Mouse (Mus musculus) brown adipose tissue, adult 24 weeks (tissue): ENCODE results near the gene Inpp5k. TPM values are rescaled to one million over a fixed set of nuclear protein-coding genes. Genes with fewer than 3 reads are reported as not detected.
"Not testable (repeated sequence)": the region's sequence is repeated elsewhere in the genome, so short reads cannot be mapped to it uniquely, and the experiment has no call there.

Source experiments
- H3K27ac ChIP-seq: fragments of 200-500 bp; replicated peaks from 2 replicates; pipeline ENCODE4 v1.5.1; 2012; ENCODE audit warnings: low read depth, mild to moderate bottlenecking, low read length
- H3K4me1 ChIP-seq: fragments of 200-500 bp; 2 replicates; pipeline ENCODE4 v1.6.1; 2012; ENCODE audit warnings: low read length, mixed read lengths; ENCODE audit not compliant: control insufficient read depth, insufficient read depth, insufficient read length
- H3K4me3 ChIP-seq: fragments of 200-500 bp; 2 replicates; pipeline ENCODE4 v1.5.1; 2012; ENCODE audit warnings: low read depth, mild to moderate bottlenecking, low read length, moderate library complexity; ENCODE audit not compliant: insufficient read depth
- polyA plus RNA-seq: library from polyadenylated mRNA; stranded (reverse); fragments of >200 nt; gene quantifications from 2 replicates; pipeline ENCODE4 v1.2.4, GENCODE M21; 2012; ENCODE audit not compliant: missing spikeins, insufficient read depth, insufficient read length

The Inpp5k gene
- 19.1 and 24.1 TPM in 2 replicates for polyA plus RNA-seq

DNA sequence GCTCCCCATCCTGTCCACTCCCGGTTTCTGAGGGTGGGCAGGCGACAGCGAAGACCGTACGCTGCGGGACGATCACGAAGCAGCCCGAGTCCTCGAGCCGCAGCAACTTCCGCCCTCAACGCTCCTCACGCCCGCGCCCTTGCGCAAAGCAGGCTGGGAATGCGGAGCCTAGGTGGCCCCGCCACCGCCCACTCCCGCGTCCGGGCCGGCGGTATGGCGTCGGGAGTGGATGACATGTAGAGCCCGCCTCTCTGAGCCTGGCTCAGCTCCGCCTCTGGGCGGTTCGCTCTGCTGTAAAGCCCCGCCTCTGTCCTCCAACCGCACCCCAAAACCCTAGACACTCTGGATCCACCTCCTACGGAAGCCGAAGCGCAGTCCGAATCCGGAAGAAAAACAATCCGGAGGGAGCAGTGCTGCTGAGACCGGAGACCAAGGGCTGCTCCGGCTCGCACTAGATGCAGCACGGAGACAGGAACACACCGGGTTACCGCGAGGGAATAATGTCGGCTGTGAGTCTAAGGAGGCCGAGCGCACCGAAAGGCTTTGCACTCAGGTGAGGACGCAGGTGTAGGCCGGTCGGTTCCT lies at the start of gene Inpp5k:
Gene Inpp5k (plus strand): TSS at position 344 of the 585 bp plus-strand sequence.
- peak within 1 kb of the TSS; percentile 66 for H3K27ac ChIP-seq
- peak within 1 kb of the TSS; percentile 77 for H3K4me3 ChIP-seq
- peaks cover 14% of the 10 kb centered on the region for H3K4me1 ChIP-seq

DNA sequence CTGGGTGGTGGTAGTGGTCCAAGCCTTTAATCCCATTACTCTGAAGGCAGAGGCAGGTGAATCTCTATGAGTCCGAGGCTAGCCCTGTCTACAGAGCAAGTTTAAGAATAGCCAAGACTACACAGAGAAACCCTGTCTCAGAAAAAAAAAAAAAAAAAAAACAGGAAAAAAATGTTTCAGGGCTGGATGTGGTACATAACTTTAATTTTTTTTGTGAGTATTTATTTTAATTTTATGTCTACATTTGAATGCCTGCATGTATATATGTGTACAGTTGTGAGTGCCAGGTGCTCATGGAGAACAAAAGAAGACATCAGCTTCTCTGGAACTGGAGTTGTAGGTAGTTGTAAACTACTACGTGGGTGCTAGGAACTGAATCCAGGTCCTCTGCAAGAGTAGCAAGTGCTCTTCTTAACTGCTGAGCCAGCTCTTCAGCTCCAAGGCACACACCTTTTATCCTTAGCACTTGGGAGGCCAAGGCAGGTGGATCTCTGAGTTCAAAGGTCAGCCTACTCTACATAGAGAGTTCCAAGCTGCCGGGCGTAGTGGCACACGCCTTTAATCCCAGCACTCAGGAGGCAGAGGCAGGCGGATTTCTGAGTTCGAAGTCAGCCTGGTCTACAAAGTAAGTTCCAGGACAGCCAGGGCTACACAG lies 49.2 kb upstream of the Inpp5k start:
- H3K4me3 ChIP-seq: no peak overlapping the region
- peaks cover 2% of the 10 kb centered on the region; the same call in 1 of the 2 replicates for H3K4me1 ChIP-seq
- no peak overlapping the region for H3K27ac ChIP-seq

DNA sequence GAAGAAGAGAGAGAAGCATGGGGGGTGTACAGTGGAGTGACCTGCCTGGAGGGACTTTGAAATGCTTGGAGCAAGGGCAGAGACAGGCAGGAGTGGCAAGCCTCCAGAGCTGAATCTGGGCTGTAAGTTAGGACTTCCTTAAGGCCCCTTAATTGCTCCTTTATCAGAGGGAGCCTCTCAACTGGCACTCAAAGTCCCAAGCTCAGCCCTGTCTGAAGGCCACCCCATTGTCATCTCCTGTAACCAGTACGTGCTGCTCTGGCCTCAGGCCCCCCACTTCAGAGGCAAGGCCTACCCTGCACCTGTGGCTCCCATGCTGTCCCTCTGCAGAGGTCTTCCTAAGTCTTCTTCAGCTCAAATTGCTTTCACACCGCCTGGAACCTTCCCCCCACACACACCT lies 47.3 kb upstream of the Inpp5k start:
- no peak overlapping the region for H3K4me3 ChIP-seq
- no peak overlapping the region for H3K27ac ChIP-seq
- H3K4me1 ChIP-seq: peaks cover under 1% of the 10 kb centered on the region; the same call in 1 of the 2 replicates

DNA sequence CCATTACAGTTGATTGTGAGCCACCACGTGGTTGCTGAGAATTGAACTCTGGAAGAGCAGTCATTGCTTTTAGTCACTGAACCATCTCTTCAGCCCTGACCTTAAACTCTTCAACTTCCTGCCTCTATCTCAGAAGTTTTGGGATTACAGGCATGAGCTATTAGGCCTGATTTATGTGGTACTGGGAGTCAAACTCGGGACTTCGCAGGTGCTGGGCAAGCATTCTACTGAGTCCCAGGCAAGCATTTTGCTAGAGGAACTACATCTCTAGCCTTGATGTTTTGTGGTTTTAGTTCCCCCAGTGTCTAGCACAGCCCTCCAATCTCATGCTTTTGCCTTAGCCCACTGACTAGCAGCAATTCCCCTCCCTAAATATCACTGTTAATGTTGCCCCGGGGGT lies 45.7 kb upstream of the Inpp5k start:
- Histone ChIP-seq H3K27ac (no peak overlapping the region), H3K4me1 (peaks cover 9% of the 10 kb centered on the region), H3K4me3 (no peak overlapping the region)

DNA sequence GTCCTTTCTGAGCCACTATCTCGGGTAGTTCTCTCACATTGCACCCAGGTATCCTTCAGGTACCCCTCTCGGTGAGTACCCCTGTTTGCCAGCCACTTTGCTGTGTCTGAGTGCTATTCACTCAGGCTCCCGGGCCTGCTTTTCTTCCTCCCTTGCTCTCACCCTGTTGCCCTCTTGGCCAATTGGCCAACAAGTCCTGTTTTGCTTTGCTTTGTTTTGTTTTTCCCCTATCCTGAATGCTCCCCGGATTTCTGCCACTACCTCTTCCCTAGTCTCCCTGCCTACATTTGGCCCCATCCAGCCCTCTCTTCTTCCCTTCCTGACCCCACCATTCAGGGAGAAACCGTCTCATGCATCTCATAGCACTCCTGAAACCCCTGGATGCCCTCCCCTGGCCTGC lies 44.8 kb upstream of the Inpp5k start:
- Histone ChIP-seq H3K4me1 (peaks cover 12% of the 10 kb centered on the region), H3K27ac (no peak overlapping the region), H3K4me3 (no peak overlapping the region)

DNA sequence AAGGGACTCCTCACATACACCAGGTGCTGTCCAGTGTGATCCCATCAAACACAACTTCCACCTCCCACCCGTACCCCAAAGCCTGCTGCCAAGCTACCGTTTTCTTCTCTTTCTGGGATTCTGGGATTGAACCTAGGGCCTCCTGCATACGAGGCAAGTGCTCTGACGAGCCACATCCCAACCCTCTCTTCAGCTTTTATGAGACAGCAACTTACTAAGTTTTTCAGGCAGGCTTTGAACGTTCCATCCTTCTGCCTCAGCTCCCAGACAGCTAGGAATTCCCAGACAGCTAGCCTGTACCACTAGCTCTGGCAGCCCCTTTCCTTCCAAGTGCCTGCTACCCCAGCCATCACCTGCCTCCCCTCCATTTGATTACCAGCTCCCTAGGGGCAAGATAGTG lies 43.8 kb upstream of the Inpp5k start:
- H3K4me1 ChIP-seq: peaks cover 12% of the 10 kb centered on the region

DNA sequence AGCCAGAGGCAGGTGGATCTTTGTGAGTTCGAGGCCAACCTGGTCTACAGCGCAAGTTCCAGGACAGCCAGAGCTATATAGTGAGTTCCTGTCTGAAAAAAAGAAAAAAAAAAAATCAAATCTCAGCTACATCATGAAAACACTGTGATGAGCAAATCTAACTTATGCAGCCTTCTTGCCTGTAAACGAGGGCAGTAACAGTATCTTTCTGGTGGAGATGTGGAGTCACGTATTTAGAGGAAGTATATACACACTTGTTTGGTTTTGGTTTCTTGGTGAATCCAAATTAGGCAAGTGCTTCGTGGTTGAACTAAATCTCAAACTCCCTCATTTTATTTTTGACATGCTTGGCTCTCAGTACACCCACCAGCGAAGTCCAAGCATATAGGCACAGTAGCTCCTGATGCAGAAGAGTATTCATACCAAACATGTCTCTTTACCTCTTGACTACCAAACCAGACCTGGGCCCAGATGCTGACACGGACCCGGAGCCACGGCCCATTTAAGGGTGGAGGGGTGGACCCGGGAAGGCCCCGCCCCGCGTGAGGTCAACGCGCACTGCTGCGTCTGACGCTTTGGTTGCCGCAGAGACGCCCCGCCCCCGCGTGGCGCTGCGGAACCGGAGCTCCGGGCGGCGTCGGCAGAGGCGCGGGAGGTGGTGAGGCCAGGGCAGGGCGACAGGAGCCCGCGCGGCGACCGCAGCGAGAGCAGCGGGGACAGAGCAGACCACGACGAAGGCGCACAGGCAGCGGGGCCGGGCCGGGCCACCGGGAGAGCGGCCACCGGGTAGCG lies 43.1 kb upstream of the Inpp5k start, which contains the start of gene Pitpna:
Gene Pitpna (plus strand): TSS at position 605 of the 792 bp plus-strand sequence.
- H3K27ac ChIP-seq: peak within 1 kb of the TSS; percentile 80
- H3K4me3 ChIP-seq: peak within 1 kb of the TSS; percentile 83
- H3K4me1 ChIP-seq: peaks cover 15% of the 10 kb centered on the region

More for the DNA sequence above, 43.8 kb upstream of the Inpp5k start:
- no peak overlapping the region for H3K27ac ChIP-seq
- H3K4me3 ChIP-seq: no peak overlapping the region

DNA sequence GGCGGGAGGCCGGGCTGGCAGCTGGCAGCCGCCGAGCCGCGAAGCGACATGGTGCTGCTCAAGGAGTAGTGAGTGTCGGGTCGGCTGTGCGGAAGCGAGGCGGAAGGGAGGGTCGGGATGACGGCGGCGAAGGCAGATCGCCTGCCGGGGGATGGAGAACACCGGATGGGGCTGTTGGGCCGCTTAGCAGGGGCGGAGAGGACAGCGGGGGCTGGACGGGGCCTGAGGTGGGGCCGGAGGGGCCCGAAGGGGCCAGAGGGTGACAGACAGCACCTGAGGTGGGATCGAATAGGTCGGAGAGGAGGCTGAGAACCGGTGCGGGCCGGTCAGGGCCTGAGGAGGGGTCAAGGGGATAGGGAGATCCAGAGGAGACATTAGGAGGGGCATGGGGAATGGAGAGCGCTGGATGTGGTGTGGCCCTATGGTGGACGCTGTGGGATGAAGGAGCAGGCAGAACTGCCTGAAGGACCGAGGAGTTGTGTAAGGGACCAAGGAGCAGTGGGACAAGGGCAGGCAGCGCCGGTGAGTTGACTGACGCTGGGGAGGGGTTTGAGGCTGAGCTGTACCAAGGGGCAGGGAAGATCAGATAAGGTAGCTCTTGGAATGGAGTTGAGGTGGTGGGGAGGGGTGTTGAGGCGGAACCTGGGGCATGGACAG lies 42.4 kb upstream of the Inpp5k start:
- Histone ChIP-seq H3K4me3 (peak overlapping the region; percentile 83), H3K27ac (peak overlapping the region; percentile 80), H3K4me1 (peaks cover 15% of the 10 kb centered on the region)

DNA sequence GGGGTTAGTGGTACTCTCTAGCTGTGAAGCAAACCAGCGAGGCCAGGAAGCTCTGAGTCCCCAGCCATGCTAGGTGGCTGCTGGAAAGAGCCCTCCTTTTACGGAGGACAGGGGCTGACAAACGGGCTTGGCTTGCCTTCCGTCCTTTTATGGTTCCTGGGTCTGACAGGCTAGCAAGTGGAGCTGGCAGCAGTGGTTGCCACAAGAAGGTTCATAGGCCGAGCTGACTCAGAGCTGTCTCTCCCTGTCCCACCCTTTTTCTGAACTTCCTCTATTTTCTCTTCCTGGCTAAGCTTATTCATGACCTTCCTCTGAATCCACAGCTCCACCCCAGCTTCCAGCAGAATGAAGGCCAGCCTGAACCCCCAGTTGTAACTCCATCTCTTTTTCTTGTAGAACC lies 38.2 kb upstream of the Inpp5k start:
- H3K4me3 ChIP-seq: no peak overlapping the region
- H3K27ac ChIP-seq: 0 out of 2 replicates have a peak overlapping the region, but pooled peaks have one; percentile 28
- H3K4me1 ChIP-seq: peaks cover 24% of the 10 kb centered on the region

DNA sequence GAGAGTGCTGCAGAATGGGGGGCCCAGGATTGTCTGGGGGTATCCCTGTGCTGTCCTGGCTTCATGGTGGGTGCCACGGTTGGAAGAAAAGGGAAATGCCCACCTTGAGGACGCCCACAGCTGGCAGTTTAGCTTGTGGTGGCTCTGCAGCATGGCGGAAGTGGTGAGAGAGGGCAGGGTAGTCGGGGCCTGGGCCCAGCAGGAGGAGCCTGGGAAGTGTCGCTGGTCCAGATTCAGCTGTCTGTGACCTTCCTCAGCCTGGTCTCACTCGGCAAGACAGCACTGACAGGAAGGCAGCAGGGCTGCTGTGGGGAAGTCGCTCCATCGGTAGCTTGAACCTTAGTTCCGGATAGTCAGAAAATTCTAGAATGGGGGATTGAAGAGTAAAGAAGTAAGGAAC lies 36.4 kb upstream of the Inpp5k start:
- Histone ChIP-seq H3K4me3 (no peak overlapping the region), H3K27ac (no peak overlapping the region), H3K4me1 (peaks cover 21% of the 10 kb centered on the region)

DNA sequence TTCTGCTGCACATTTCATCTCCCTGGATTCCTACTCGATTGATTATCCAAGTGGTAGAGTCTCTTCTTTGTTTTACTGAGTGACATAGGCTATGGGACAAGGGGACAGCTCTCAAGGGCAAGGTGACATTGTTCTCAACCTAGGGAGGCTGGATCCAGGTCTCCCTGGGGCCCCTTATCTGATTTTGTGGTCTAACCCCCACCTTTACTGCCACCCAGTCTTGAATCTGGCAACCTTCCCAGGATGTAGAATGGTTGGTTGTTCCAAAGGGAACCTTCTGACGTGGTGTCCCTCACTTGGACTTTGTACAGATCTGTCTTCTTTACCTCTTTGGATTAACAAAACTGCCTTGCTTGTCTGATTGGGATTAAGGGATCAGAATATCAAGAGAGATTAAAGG lies 35.4 kb upstream of the Inpp5k start:
- H3K4me1 ChIP-seq: peaks cover 12% of the 10 kb centered on the region
- H3K27ac ChIP-seq: no peak overlapping the region
- no peak overlapping the region for H3K4me3 ChIP-seq

DNA sequence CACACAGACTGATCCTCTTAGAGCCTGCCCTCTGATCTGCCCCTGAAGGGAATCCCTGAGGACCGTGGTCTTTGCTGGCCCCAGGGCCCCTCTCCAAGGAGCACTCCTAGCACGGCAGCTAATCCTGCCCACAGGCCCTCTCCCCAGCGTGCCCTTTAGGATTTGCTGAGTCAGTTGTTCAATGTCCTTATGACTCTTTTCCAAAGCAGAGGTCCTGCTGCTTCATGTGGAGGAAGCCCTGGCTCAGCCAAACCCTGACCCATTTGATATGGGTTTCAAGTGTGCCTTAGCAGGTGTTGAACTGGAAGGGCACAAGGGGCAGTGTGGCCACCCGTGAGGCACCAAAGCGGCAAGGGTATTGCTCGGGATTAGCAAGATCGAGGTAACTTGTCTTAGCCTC lies 35.0 kb upstream of the Inpp5k start:
- H3K27ac ChIP-seq: 0 out of 2 replicates have a peak overlapping the region, but pooled peaks have one; percentile 9
- peaks cover 12% of the 10 kb centered on the region for H3K4me1 ChIP-seq
- no peak overlapping the region for H3K4me3 ChIP-seq

DNA sequence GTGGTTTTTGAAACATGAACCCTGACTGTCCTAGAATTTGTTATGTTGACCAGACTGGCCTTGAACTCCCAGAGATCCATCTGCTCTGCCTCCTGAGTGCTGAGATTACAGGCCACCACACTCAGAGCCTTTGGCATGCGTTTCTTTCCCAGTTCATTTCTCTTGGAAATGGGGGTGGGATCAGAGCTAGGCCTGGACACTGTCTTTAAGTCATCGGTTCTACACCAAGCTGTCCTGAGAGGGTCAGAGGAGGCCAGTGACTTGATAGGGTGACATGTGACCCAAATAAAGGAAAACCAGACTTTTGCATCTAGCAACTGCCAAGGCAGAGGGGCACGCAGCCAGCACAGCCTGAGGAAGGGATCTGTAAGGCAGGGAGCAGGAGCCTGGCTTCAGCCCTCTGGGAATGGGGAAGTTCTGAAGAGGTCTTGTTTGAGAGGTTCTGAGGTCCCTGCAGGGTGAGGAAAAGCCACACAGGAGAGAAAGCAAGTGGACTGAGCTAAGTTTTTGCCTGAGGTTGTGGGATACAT lies 34.0 kb upstream of the Inpp5k start:
- Histone ChIP-seq H3K4me1 (peaks cover 12% of the 10 kb centered on the region), H3K27ac (peak overlapping the region; percentile 26), H3K4me3 (no peak overlapping the region)

DNA sequence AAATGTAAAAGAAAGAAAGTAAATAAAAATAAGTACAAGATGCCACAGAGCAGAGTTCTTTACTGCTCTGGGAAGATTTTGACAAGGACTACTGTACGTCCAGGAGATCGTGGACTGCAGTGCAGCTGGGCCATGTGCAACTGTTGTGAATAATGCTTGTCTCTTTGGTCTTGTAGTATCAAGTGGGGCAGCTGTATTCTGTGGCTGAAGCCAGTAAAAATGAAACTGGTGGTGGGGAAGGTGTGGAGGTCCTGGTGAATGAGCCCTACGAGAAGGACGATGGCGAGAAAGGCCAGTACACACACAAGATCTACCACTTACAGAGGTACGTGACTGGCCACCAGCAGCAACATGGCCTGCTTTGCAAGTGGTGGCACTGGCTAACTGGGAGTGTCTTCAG lies 32.8 kb upstream of the Inpp5k start:
- Histone ChIP-seq H3K4me1 (peaks cover 9% of the 10 kb centered on the region), H3K4me3 (no peak overlapping the region), H3K27ac (no peak overlapping the region)

DNA sequence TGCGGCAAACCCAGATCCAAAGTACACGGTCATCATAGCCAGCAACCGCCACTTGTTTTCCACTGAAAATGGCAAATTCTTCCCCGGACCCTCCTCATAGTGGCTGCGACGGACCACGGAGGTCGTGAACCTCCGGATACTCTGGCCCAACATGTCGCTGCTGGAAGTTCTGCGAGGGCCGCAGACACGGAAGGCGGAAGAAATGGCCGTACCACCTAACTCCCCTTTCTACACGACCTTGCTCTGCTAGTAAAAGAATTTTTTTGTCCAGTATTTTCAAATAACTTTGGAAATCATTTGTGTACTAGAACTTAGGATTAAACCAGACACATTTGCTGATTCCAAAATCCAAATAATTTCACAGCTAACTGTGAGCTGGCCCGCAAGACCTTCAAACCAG lies 31.0 kb upstream of the Inpp5k start:
- H3K4me3 ChIP-seq, H3K4me1 ChIP-seq, H3K27ac ChIP-seq: not testable (repeated sequence)
